ENCODE assay signal across 25 mouse cellular contexts in genomic region chr14:104300141-104300540, GRCm38 (mm10).
"Had no signal": no experiment of that assay in that cellular context is flagged by ENCODE, and none has a peak within 500 bp of the region (broad histone marks: within the 10 kb centered on the region; RNA-seq: fewer than 3 reads in every experiment).

No protein-coding gene starts in this region.

- H3K4me1 ChIP-seq: limb, embryonic 15.5 days had no signal

- H3K4me2 ChIP-seq: kidney, embryonic 15.5 days; limb, embryonic 12.5 days; limb, embryonic 15.5 days; liver, embryonic 11.5 days; lung, embryonic 14.5 days; midbrain, embryonic 15.5 days; neural tube, embryonic 13.5 days had no signal

- ATAC-seq: liver, postnatal 0 days; lung, postnatal 0 days; midbrain, embryonic 15.5 days had no signal

- H3K36me3 ChIP-seq: kidney, embryonic 15.5 days; limb, embryonic 12.5 days; limb, embryonic 15.5 days; midbrain, embryonic 15.5 days; neural tube, embryonic 13.5 days had no signal

- H3K9ac ChIP-seq: kidney, embryonic 15.5 days; limb, embryonic 12.5 days; limb, embryonic 15.5 days; liver, embryonic 14.5 days; liver, postnatal 0 days; lung, embryonic 14.5 days; midbrain, embryonic 15.5 days; neural tube, embryonic 13.5 days had no signal

- H3K27me3 ChIP-seq: kidney, embryonic 15.5 days; limb, embryonic 12.5 days; limb, embryonic 15.5 days; midbrain, embryonic 15.5 days had no signal

- H3K9me3 ChIP-seq: kidney, embryonic 15.5 days; limb, embryonic 12.5 days; limb, embryonic 15.5 days; midbrain, embryonic 15.5 days; neural tube, embryonic 13.5 days had no signal

- H3K27ac ChIP-seq: kidney, embryonic 15.5 days; left cerebral cortex, adult 2 months; limb, embryonic 12.5 days; limb, embryonic 15.5 days; liver, embryonic 14.5 days; macrophage; midbrain, embryonic 15.5 days; neural tube, embryonic 13.5 days; stomach, postnatal 0 days had no signal

- H3K4me3 ChIP-seq: kidney, embryonic 15.5 days; left cerebral cortex, adult 2 months; limb, embryonic 12.5 days; limb, embryonic 15.5 days; midbrain, embryonic 15.5 days; myocyte; neural tube, embryonic 13.5 days had no signal

- DNase-seq: kidney, adult 8-10 months; kidney, postnatal 10 days; kidney, postnatal 36 days; layer of hippocampus, postnatal 36 days; left cerebral cortex, postnatal 4 days; liver, postnatal 0 days; lung, embryonic 14.5 days; right cerebral cortex, adult 18-20 months; right cerebral cortex, postnatal 14 days; right cerebral cortex, postnatal 4 days; thymus, adult 2 months; thymus, postnatal 14 days; thymus, postnatal 4 days had no signal
